Mouse (Mus musculus) myocyte (in vitro differentiated cells): Measurements from ENCODE around the gene Ldlrad3. TPM values are rescaled to one million over a fixed set of nuclear protein-coding genes. Genes with fewer than 3 reads are reported as not detected.

Experiments used
- H3K27me3 ChIP-seq: one replicate; pipeline ENCODE4 v1.6.1; 2011; ENCODE audit not compliant: control insufficient read depth, insufficient read depth, insufficient read length
- H3K36me3 ChIP-seq: one replicate; pipeline ENCODE4 v1.6.1; 2011; ENCODE audit not compliant: control insufficient read depth, insufficient read depth
- H3K4me2 ChIP-seq: one replicate; pipeline ENCODE4 v1.6.1; 2011; ENCODE audit warnings: low read depth, control low read depth
- H3K4me3 ChIP-seq: one replicate; pipeline ENCODE4 v1.5.1; 2011; ENCODE audit warnings: mild to moderate bottlenecking, control low read depth, moderate library complexity
- H3K79me2 ChIP-seq: one replicate; pipeline ENCODE4 v1.6.1; 2011; ENCODE audit not compliant: control insufficient read depth, insufficient read depth
- H3ac ChIP-seq: one replicate; pipeline ENCODE4 v1.6.1; 2011; ENCODE audit not compliant: control insufficient read depth, insufficient read length
- CEBPB ChIP-seq: IDR thresholded peaks from 2 replicates; pipeline ENCODE4 v1.6.1; 2011; ENCODE audit warnings: mild to moderate bottlenecking, moderate library complexity; ENCODE audit not compliant: poor library complexity, insufficient read depth, severe bottlenecking
- E2F4 ChIP-seq: IDR thresholded peaks from one replicate; pipeline ENCODE4 v1.6.1; 2011; ENCODE audit warnings: mild to moderate bottlenecking, control low read depth, moderate library complexity; ENCODE audit not compliant: insufficient read depth
- MAX ChIP-seq: IDR thresholded peaks from one replicate; pipeline ENCODE4 v1.6.1; 2011; ENCODE audit warnings: low read depth, mild to moderate bottlenecking, control low read depth
- MYOD1 ChIP-seq, 3 experiments: IDR thresholded peaks; one replicate each; pipeline ENCODE4 v1.6.1; 2011; ENCODE audit warnings: control low read depth in 2 of 3, low read depth in 2 of 3, mild to moderate bottlenecking in 2 of 3, moderate library complexity in 1 of 3; ENCODE audit not compliant: insufficient read length in 2 of 3, control insufficient read depth in 1 of 3
- MYOG ChIP-seq, 3 experiments: IDR thresholded peaks; one replicate each; pipeline ENCODE4 v1.6.1; 2011; ENCODE audit warnings: control low read depth in 2 of 3, low read depth in 2 of 3, mild to moderate bottlenecking in 2 of 3; ENCODE audit not compliant: insufficient read length in 2 of 3, control insufficient read depth in 1 of 3, insufficient read depth in 1 of 3
- POLR2A ChIP-seq: IDR thresholded peaks from one replicate; pipeline ENCODE4 v1.6.1; 2011; ENCODE audit warnings: low read depth, mild to moderate bottlenecking, control low read depth, moderate library complexity; ENCODE audit not compliant: insufficient read length
- POLR2AphosphoS2 ChIP-seq: IDR thresholded peaks from one replicate; pipeline ENCODE4 v1.6.1; 2011; ENCODE audit warnings: low read depth, control low read depth; ENCODE audit not compliant: insufficient read length
- REST ChIP-seq: IDR thresholded peaks from one replicate; pipeline ENCODE4 v1.6.1; 2011; ENCODE audit warnings: mild to moderate bottlenecking, control low read depth, moderate library complexity; ENCODE audit not compliant: insufficient read depth, insufficient read length
- SRF ChIP-seq: IDR thresholded peaks from one replicate; pipeline ENCODE4 v1.6.1; 2011; ENCODE audit warnings: low read depth; ENCODE audit not compliant: control insufficient read depth, insufficient read length
- TCF12 ChIP-seq: IDR thresholded peaks from one replicate; pipeline ENCODE4 v1.6.1; 2011; ENCODE audit warnings: mild to moderate bottlenecking, control low read depth; ENCODE audit not compliant: poor library complexity, insufficient read depth, severe bottlenecking
- TCF3 ChIP-seq: IDR thresholded peaks from one replicate; pipeline ENCODE4 v1.6.1; 2011; ENCODE audit warnings: low read depth, control low read depth; ENCODE audit not compliant: insufficient read length
- USF1 ChIP-seq: IDR thresholded peaks from one replicate; pipeline ENCODE4 v1.6.1; 2011; ENCODE audit warnings: low read depth, mild to moderate bottlenecking, control low read depth, moderate library complexity
- polyA plus RNA-seq: library from polyadenylated mRNA; unstranded; fragments of >200 nt; fragmentation: generic; extraction: Trizol; gene quantifications from one replicate; pipeline ENCODE4 v1.2.1, GENCODE M21; 2012; ENCODE audit warnings: missing spikeins

Gene Ldlrad3
- polyA plus RNA-seq, 1 experiment, result 32.1 TPM

DNA sequence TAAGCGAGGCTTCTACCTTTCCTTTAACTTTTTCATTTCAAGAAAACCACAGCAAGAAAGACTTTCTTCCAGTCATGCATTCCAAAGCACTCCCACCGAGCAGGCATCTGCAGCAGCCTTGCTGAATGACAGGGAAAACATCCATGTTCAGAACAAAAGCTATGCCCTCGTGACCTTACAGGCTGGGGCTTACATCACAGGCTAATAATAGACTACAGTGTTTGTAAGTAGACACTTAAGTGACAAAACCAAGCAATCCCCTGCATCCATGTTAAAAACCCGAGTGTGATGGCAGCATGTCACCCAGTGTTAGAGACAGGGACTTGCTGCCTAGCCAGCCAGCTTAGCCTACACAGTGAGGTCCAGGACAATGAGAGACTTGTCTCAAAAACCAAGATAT is 180.0 kb downstream of the Ldlrad3 start:
- no peaks in the 10 kb centered on the region for H3K79me2 ChIP-seq
- no peak overlapping the region for H3ac ChIP-seq
- H3K4me3 ChIP-seq, result no peak overlapping the region
- H3K4me2 ChIP-seq, result peak overlapping the region; percentile 62
- H3K27me3 ChIP-seq, result no peaks in the 10 kb centered on the region
- no peaks in the 10 kb centered on the region for H3K36me3 ChIP-seq
- no peak for TF ChIP-seq TCF3
- peak; percentile 56 for TF ChIP-seq USF1

- Histone ChIP-seq H3K79me2 (no peaks in the 10 kb centered on the region), H3K4me3 (no peak overlapping the region), H3K36me3 (no peaks in the 10 kb centered on the region), H3K27me3 (no peaks in the 10 kb centered on the region), H3K4me2 (peak overlapping the region; percentile 62), H3ac (no peak overlapping the region)
- TF ChIP-seq REST (no peak), SRF (no peak), POLR2AphosphoS2 (no peak), MYOG (IDR thresholded peaks at IDR 0.05; ENCODE audit: control insufficient read depth in 1 of 3, insufficient read depth in 1 of 3, insufficient read length in 2 of 3, low read depth in 2 of 3) (peak in 1 of 3 experiments; percentile 52), TCF12 (no peak)
Measured at GRCm38 (mm10) chr2:102005377-102006007, 180.7 kb downstream of the Ldlrad3 start.

- Histone ChIP-seq H3K79me2 (peaks cover 7% of the 10 kb centered on the region), H3K36me3 (no peaks in the 10 kb centered on the region), H3K27me3 (no peaks in the 10 kb centered on the region), H3K4me2 (no peak overlapping the region), H3K4me3 (no peak overlapping the region), H3ac (no peak overlapping the region)
- TF ChIP-seq E2F4 (no peak), POLR2A (no peak), TCF3 (no peak), MAX (no peak), MYOG (IDR thresholded peaks at IDR 0.05; ENCODE audit: control insufficient read depth in 1 of 3, insufficient read depth in 1 of 3, insufficient read length in 2 of 3, low read depth in 2 of 3) (no peak), TCF12 (no peak), MYOD1 (IDR thresholded peaks at IDR 0.05; ENCODE audit: control insufficient read depth in 1 of 3, insufficient read length in 2 of 3, low read depth in 2 of 3) (no peak), SRF (no peak), CEBPB (no peak), POLR2AphosphoS2 (no peak), REST (no peak), USF1 (no peak)
Measured at GRCm38 (mm10) chr2:102003776-102004264, 182.4 kb downstream of the Ldlrad3 start.

GRCm38 (mm10) chr2:102002974-102003775 is 183.0 kb downstream of the Ldlrad3 start:
- TF ChIP-seq POLR2A, result no peak
- no peak for TF ChIP-seq TCF3
- TF ChIP-seq USF1, result no peak
- no peak for TF ChIP-seq E2F4
- TF ChIP-seq CEBPB, result no peak
- no peak for TF ChIP-seq TCF12
- Histone ChIP-seq H3ac (no peak overlapping the region), H3K36me3 (no peaks in the 10 kb centered on the region), H3K27me3 (no peaks in the 10 kb centered on the region), H3K79me2 (peaks cover 11% of the 10 kb centered on the region), H3K4me2 (no peak overlapping the region), H3K4me3 (no peak overlapping the region)

GRCm38 (mm10) chr2:102002408-102002973 is 183.7 kb downstream of the Ldlrad3 start:
- H3K79me2 ChIP-seq, result peaks cover 17% of the 10 kb centered on the region
- no peaks in the 10 kb centered on the region for H3K36me3 ChIP-seq
- TF ChIP-seq CEBPB (no peak), POLR2A (no peak), TCF3 (no peak), MYOG (IDR thresholded peaks at IDR 0.05; ENCODE audit: control insufficient read depth in 1 of 3, insufficient read depth in 1 of 3, insufficient read length in 2 of 3, low read depth in 2 of 3) (no peak), MYOD1 (IDR thresholded peaks at IDR 0.05; ENCODE audit: control insufficient read depth in 1 of 3, insufficient read length in 2 of 3, low read depth in 2 of 3) (no peak), MAX (no peak), REST (no peak), POLR2AphosphoS2 (no peak), E2F4 (no peak), SRF (no peak), TCF12 (no peak), USF1 (no peak)
- no peak overlapping the region for H3ac ChIP-seq
- H3K4me3 ChIP-seq, result no peak overlapping the region
- H3K27me3 ChIP-seq, result no peaks in the 10 kb centered on the region
- H3K4me2 ChIP-seq, result no peak overlapping the region
